Mouse (Mus musculus) leukemia stem cell, adult 10-12 weeks (primary cell): Measurements from ENCODE around the gene Ifih1. TPM values are rescaled to one million over a fixed set of nuclear protein-coding genes. Genes with fewer than 3 reads are reported as not detected.

Source experiments
- polyA plus RNA-seq: library from polyadenylated mRNA; stranded (reverse); fragments of >175 nt; gene quantifications from 2 replicates; pipeline ENCODE4 v1.2.3, GENCODE M21; 2012; ENCODE audit warnings: low replicate concordance

The Ifih1 gene
- polyA plus RNA-seq: 8.6 and 11.5 TPM in 2 replicates

GRCm38 (mm10) chr2:62646014-62646645, at the start of gene Ifih1:
TSS of gene Ifih1 (minus strand) at chr2:62646255.

GRCm38 (mm10) chr2:62664135-62664670, 18.1 kb upstream of the Ifih1 start, which contains the start of gene Gca:
TSS of gene Gca (plus strand) at chr2:62664285.

GRCm38 (mm10) chr2:62573753-62574159, 72.3 kb downstream of the Ifih1 start, which contains the start of gene Fap:
TSS of gene Fap (minus strand) at chr2:62574075.

Other genes with a start within 250 kb of the Ifih1 start
- 0.23 and 1.6 TPM in 2 replicates for gene Dpp4, start 234.0 kb downstream of the Ifih1 start, polyA plus RNA-seq
- gene Gcg, start 162.6 kb downstream of the Ifih1 start, polyA plus RNA-seq: 0.31 TPM in 1 of 2 replicates, not detected in the other
- 0.10 TPM in 1 of 2 replicates, not detected in the other for gene Fap, start 72.2 kb downstream of the Ifih1 start, polyA plus RNA-seq
- 0.33 TPM in 1 of 2 replicates, not detected in the other for gene Gca, start 18.0 kb upstream of the Ifih1 start, polyA plus RNA-seq